Mouse (Mus musculus) hematopoietic stem cell, adult 5-6 weeks (primary cell): ENCODE data around the gene Camta1. TPM values are rescaled to one million over a fixed set of nuclear protein-coding genes. Genes with fewer than 3 reads are reported as not detected.

Source experiments
- ATAC-seq, 2 experiments: fragments of 125-278 bp in 1 of 2; replicated peaks in 1 of 2; 2 replicates each; pipeline ENCODE4 v1.8.0; 2016 to 2017; ENCODE audit warnings: inconsistent platforms in 2 of 2, mild to moderate bottlenecking in 2 of 2, moderate number of reproducible peaks in 2 of 2, low read depth in 1 of 2, moderate TSS enrichment in 1 of 2; ENCODE audit not compliant: low FRiP score in 2 of 2, poor library complexity in 2 of 2, severe bottlenecking in 2 of 2, insufficient read depth in 1 of 2, low TSS enrichment in 1 of 2
- total RNA-seq: library from RNA; stranded (forward); fragments of 172-1452, 232-1000 nt; gene quantifications from 2 replicates; pipeline ENCODE4 v1.2.3, GENCODE M21; 2017

Camta1 gene
- 11.6 and 60.5 TPM in 2 replicates for total RNA-seq

- ATAC-seq = peak; percentile 87 to 95
These were observed at the start of gene Camta1 for GRCm38 (mm10) chr4:151861806-151862739. Gene Camta1 (minus strand): TSS chr4:151861876.

DNA sequence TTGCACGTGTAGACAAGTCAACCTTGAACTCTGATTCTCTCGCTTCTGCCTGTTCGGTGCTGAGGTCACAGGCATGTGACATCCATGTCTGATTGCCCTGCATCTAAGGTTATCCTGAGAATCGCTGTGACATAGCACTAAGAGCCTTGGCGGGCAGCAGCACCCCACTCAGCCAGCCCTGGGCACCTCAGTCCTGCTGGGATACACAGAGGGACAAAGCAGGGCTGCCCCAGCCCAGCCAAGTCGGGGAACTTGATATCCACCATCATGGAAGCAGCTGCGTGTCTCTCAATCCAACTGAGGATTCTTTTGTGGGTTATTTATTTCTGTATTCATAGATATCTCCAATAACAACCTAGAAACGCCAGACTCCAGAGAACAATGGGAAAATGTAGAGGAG is 47.1 kb upstream of the Camta1 start:
- no peak for ATAC-seq

DNA sequence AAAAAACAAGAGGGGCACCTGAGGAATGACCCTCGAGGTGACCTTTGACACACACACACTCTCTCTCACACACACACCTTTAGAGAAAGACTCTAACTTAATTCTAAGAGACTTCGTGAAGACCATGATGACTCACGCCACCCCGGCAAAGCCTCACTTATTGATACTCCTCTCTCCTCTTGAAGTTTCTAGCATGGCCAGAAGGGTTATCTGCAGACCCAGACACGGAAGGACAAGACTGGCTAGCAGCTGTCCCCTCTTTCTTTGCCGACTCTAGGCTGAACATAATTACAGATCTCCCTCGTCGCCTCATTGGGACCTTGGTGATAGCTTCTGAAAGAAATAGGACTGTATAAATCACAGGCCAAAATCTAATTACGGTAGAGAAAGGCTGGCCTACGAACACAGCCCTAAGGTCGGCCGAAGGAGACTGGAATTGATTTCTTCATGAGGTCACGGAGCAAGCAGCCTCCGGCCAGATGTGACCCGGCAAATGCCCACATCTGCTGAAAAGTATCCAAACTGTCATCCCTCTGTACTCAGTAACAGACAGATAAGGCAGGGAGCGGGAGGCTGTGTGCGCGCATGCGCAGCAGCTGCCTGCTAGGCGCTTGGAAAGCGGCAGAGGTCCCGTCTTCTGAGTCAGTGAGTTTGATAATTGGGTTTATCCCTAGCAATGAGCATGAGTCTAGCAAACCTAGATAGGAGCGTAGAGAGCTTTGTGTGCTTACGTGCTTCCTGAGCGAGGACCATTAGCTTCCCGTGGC is 46.1 kb upstream of the Camta1 start:
- no peak for ATAC-seq

DNA sequence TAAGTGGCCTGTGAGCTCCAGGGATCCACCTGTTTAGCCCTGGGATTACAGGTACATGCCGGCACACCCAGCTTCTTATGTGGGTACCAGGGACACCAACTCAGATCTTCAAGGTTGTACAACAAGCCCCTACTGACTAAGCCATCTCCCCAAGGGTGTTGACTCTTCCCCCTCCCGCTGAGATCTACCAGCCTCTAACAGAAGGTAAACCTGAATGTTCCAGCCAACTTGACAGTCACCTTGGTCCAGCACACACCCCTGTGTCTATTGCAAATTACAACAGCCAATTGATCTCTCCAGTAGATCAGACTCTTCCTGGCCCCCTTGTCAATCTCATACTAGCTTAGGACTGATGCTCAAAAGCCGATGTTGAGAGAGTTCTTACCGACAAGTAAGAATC is 43.9 kb upstream of the Camta1 start:
- no peak for ATAC-seq

DNA sequence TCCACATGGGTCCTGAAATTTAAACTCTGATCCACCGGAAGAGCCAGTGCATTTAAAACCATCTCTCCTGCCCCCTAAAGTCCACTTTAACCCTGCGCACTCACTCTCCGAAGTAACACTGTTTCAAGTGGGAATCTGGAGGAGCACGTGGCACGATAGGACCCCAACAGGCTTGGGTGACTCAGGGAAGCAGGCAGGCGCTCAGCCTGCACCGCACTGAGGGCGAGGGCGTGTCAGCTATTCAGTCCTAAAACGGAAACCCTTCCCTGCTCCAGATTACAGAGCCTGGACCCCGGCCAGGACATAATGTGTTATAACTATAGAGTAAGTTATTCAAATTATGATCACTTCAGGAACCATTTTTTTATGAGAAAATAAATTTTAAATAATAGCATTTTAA is 42.4 kb upstream of the Camta1 start:
- ATAC-seq = no peak

DNA sequence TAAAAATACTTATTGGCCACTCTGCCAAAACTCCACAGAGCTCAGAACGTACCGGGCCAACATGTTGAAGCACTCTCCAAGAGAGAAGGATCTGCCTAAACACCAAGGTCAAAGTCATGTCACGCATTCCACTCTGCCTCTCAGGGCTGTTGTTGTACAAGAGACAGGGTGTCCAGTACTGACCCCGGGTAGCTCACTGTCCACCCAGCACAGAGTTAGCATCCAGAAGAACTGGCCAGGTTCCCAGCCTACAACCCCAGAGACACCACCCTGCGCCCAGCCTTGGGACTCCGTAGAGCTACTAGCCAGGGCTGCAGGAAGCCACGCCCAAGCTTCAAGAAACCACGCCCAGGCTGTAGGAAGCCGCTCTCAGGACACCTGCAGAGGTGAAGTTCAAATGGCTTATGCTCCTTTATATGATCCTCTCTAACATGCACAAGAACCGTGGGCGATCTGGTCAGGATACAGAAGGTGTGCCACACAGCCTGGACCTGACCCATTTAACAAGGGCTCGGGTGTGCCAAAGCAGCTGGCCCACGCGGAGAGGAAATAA is 41.1 kb upstream of the Camta1 start:
- peak; percentile 19 to 41; a peak in 3 of 4 replicates for ATAC-seq

GRCm38 (mm10) chr4:151902046-151902688 is 40.5 kb upstream of the Camta1 start:
- no peak for ATAC-seq

DNA sequence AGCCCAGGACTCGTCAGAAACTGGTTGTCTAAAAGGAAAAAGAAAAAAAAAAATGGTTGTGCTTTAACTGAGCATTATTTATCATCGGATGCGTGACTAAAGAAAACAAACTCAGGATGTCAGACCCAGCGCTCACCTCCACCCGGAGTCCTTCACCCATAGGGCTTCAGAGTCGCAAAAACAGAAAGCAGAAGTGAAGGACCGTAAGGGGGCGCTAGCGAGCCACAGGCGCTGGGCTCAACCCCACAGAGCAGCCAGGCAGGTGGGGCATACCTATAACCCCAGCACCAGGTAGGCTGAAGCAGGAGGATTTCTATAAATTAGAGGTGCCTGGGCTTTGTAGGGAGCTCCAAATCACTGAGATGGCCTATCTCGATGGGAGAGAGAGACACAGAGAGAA is 39.7 kb upstream of the Camta1 start:
- ATAC-seq = peak; percentile 14 to 34; a peak in 1 of 4 replicates

DNA sequence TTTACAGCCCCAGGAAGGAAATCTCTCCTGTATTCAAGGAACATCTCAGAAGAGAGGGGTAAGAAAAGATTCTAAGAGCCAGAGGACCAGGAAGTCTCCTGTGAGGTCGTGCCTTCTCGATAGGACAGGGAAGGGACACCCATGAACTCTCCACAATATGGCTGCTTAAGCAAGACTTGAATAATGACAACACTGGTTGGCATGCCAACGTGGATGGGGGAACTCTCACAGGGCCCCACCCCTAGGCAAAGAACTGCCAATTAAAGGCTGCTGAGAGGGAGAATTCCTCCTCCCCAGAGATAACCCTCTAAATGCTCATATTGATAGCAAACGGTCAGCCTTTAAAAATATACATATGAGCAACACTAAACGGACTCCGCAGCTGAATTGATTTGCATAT is 39.1 kb upstream of the Camta1 start:
- no peak for ATAC-seq

DNA sequence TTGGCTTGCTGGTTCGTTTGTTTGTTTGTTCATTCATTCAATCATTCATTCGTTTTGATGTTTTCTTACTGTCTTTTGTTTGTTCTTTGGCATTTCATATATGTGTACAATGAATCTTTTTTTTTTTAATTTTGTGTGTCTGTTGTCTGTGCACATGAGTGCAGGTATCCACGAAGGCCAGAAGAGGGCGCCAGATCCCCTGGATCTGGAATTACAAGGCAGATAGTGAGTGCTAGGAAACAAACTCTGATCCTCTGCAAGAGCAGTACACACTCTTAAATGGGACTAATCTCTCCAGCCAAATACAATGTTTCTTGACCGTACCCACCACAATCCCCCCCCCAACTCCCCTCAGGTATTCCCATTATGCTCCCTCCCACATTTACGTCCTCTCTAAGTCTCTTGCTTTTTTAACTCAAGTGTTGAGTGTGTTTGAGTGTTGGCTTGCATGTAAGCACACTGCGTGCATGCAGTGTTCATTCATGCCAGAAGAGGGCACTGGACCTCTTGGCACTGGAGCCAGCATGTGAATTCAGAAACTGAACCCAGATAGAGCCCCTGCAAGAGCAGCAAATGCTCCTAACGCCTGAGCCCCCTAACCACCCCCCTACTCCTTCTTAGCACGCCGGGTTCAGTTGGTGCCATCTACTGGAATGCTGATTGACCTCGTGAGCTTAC is 38.2 kb upstream of the Camta1 start:
- ATAC-seq = no peak

DNA sequence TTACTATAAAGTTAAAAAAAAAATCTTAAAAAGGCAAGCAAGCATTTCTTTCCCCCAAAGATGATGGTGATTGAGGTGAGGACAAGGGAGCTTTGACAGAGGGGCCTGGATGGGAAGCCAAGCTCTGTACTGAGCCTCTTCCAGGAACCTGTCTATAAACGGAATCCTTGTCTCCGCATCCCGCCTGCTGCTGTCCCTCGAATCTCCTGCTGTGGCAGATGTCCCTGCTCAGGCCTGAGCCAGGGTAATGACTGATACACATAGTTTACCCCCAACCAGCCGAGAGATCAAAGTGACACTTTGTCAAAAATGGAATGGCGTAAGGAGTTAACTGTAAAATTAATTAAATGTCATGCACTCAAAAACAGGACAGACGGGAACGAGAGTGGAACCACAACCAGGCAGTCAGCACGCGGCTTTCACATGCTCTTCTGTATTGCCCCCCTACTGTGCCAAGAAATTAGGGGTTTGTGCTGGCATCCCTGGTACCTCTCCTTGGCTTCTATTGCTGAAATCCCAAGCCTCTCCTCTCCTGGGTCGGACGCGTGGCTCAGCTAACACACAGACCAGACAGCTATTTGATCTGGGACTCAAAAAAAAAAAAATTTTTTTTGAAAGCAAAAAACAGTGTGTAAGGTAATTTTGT is 37.0 kb upstream of the Camta1 start:
- no peak for ATAC-seq

- no peak for ATAC-seq
These were observed 35.5 kb upstream of the Camta1 start for GRCm38 (mm10) chr4:151897069-151897617.

DNA sequence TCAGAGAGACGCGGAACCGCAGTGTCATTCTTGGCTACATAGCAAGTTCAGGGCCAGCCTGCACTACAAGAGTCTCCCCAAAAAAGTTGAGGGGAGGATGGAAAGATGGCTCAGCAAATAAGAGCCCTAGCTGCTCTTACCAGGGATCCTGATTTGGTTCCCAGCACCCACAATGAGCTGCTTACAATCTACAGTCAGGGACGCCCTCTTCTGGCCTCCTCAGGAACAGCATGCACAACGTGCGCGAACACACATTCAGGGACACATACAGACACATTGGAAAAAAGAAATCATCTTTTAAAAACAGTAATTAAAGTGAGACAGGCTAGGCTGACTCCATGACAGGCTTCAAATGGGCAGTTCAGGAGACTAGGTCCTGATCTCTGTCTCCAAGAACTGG is 33.9 kb upstream of the Camta1 start:
- no peak for ATAC-seq

DNA sequence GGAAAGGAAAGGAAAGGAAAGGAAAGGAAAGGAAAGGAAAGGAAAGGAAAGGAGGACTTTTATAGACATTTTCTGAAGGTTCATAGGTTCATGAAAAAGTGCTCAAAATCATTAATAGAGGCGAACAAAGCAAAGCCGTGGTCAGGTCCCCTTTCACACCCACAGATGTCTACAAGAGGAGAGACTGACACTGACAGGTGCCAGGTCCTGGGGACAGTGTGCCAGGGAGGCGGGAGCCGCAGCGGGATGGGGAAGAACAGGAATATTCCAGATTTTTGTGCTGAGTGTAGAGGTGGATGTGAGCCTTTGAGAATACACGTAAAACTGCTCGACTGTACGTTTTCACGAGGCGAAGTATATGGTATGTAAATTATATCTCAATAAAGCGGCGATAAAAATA is 33.2 kb upstream of the Camta1 start:
- no peak for ATAC-seq

GRCm38 (mm10) chr4:151893241-151893640 is 31.6 kb upstream of the Camta1 start:
- no peak for ATAC-seq

DNA sequence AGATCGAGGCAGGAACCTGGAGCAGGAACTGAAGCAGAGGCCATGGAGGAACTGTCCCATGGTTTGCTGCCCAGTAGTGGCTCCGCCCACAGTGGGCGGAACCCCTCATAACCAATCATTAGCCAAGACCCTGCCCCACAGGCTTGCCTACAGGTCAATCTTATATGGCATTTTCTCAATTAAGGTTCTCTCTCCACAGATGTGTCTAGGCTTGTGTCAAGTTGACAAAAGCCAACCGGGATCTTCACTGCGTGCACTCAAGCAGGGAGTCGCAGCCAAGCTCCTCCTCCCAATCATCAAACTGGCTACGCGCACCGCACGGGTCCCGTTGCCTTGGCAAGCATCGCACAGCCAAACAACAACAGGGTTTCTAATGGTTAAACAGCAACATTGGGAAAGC is 19.9 kb upstream of the Camta1 start:
- ATAC-seq = no peak
